Mouse (Mus musculus) midbrain, embryonic 15.5 days (tissue): ENCODE data around the gene Zic4. TPM values are rescaled to one million over a fixed set of nuclear protein-coding genes. Genes with fewer than 3 reads are reported as not detected.
A peak's percentile ranks its signal among the peaks of the same experiment; 100 is the strongest.

Experiments used
- ATAC-seq: fragments of 200-750 bp; cut with Nextera tagmentation; replicated peaks from 2 replicates; pipeline ENCODE4 v1.8.0; 2017; ENCODE audit warnings: moderate TSS enrichment
- H3K27ac ChIP-seq: fragments of 300-500 bp; sonication (generic); 2 replicates; pipeline ENCODE4 v1.5.1; 2015; ENCODE audit warnings: mild to moderate bottlenecking, inconsistent platforms
- H3K27me3 ChIP-seq: fragments of 300-500 bp; sonication (generic); replicated peaks from 2 replicates; pipeline ENCODE4 v1.6.1; 2015; ENCODE audit warnings: inconsistent platforms
- H3K36me3 ChIP-seq: fragments of 300-500 bp; sonication (generic); replicated peaks from 2 replicates; pipeline ENCODE4 v1.6.1; 2015; ENCODE audit warnings: inconsistent platforms
- H3K4me1 ChIP-seq: fragments of 300-500 bp; sonication (generic); 2 replicates; pipeline ENCODE4 v1.6.1; 2015; ENCODE audit warnings: inconsistent platforms
- H3K4me2 ChIP-seq: fragments of 300-500 bp; sonication (generic); 2 replicates; pipeline ENCODE4 v1.6.1; 2015; ENCODE audit warnings: inconsistent platforms, mild to moderate bottlenecking, moderate library complexity
- H3K4me3 ChIP-seq: fragments of 300-500 bp; sonication (generic); 2 replicates; pipeline ENCODE4 v1.5.1; 2015; ENCODE audit warnings: mild to moderate bottlenecking, inconsistent platforms
- H3K9ac ChIP-seq: fragments of 300-500 bp; sonication (generic); 2 replicates; pipeline ENCODE4 v1.6.1; 2015; ENCODE audit warnings: mild to moderate bottlenecking, inconsistent platforms
- H3K9me3 ChIP-seq: fragments of 300-500 bp; sonication (generic); 2 replicates; pipeline ENCODE4 v1.6.1; 2016; ENCODE audit warnings: inconsistent platforms
- WGBS: fragments of 180-500 bp; shearing (Covaris S2); methylation state at CpG from one replicate; pipeline ENCODE4 v1.1.7; 2015; ENCODE audit warnings: mixed read lengths; 5-methylcytosine and 5-hydroxymethylcytosine counted together
- polyA plus RNA-seq: library from polyadenylated mRNA; unstranded; fragments of >200 nt; fragmentation: Nextera tagmentation; extraction: Ambion mirVana; gene quantifications from 2 replicates; pipeline ENCODE4 v1.2.1, GENCODE M21; 2015

Gene Zic4
- polyA plus RNA-seq, 1 experiment from 2014 or later: 59.1 TPM

DNA sequence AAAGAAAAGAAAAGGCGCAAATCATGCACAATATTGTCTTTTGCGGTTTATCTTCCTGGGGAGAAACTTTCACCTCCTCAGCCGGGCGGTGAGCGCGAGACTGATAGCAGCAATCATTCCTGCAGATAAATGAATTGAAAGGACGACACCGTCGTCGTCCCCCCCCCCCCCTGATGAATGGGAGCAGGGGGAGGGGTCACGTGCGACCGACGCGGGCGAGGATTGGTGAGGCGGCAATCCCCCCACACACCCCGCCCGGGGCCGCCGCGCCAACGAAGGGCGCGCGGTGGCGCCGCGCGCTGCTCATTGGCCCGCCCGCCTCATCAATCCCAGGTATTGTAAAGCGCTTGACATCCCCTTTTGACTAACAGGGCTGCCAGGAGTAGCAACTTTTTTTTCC, 3.5 kb downstream of the Zic4 start, which contains the start of gene Zic1:
Gene Zic1 (minus strand): TSS at position 147 of the 400 bp plus-strand sequence.
- Histone ChIP-seq H3K4me2 (peak within 1 kb of the TSS; percentile 45), H3K9ac (peak within 1 kb of the TSS; percentile 55), H3K36me3 (no peaks in the 10 kb centered on the region), H3K9me3 (no peaks in the 10 kb centered on the region), H3K27ac (peak within 1 kb of the TSS; percentile 87), H3K4me3 (peak within 1 kb of the TSS; percentile 51), H3K27me3 (peaks cover 31% of the 10 kb centered on the region), H3K4me1 (peaks cover 7% of the 10 kb centered on the region; the same call in 1 of the 2 replicates)
- under 1% methylated on average over 33 of the region's 33 CpGs for WGBS
- ATAC-seq: peak; percentile 90

DNA sequence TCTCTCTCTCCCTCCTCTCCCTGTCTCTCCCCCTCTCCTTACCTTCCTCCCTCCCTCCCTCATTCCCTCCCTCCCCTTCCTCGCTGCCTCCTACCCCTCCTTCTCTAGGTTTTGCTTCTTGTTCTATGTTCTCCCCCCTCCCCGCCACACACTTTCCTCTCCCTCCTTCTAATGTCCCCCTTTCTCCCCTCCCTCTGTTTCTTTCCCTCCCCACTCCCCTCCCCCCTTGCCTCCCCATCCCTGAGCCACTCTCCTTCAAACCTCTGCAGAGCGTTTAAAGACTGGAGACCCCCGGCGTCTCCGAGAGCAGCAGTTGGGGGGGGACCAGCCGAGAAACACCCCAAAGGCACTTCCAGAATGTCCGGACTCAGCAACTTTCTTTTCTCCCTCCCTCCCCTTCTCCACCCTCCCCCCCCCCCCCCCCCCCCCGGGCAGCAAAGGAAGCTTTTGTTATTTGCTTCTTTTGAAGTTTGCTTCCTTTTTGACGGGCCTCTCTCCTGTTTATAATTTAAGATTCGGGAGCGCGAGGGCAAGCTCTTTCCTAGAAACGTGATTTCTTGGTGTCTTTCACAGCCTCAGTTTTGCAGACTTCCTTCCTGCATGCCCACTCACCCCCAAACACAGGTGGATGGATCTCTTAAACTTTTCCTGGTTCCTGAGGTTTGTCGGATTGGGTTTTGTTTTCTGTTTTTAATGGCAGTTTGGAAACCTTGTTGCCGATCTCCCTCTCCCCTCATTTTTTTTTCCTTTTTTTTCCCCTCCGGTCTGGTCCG, 4.2 kb downstream of the Zic4 start:
- 0% methylated on average over 18 of the region's 18 CpGs for WGBS
- peaks cover 39% of the 10 kb centered on the region for H3K27me3 ChIP-seq
- ATAC-seq: peak; percentile 35

GRCm38 (mm10) chr9:91366999-91367811, 5.0 kb downstream of the Zic4 start:
- Histone ChIP-seq H3K4me1 (peaks cover 7% of the 10 kb centered on the region; the same call in 1 of the 2 replicates), H3K4me2 (peak overlapping the region; percentile 39), H3K27ac (peak overlapping the region; percentile 87), H3K4me3 (peak overlapping the region; percentile 51), H3K36me3 (no peaks in the 10 kb centered on the region), H3K9me3 (no peaks in the 10 kb centered on the region), H3K27me3 (peaks cover 45% of the 10 kb centered on the region), H3K9ac (peak overlapping the region; percentile 31)
- WGBS: 3% methylated on average over 30 of the region's 30 CpGs
- no peak for ATAC-seq

More for the DNA sequence above, 4.2 kb downstream of the Zic4 start:
- Histone ChIP-seq H3K9ac (peak overlapping the region; percentile 31), H3K36me3 (no peaks in the 10 kb centered on the region), H3K27ac (peak overlapping the region; percentile 87), H3K4me2 (peak overlapping the region; percentile 39), H3K4me3 (peak overlapping the region; percentile 51), H3K4me1 (peaks cover 7% of the 10 kb centered on the region; the same call in 1 of the 2 replicates), H3K9me3 (no peaks in the 10 kb centered on the region)

GRCm38 (mm10) chr9:91368150-91368549, 5.9 kb downstream of the Zic4 start:
- Histone ChIP-seq H3K27ac (peak overlapping the region; percentile 72), H3K4me1 (peaks cover 7% of the 10 kb centered on the region; the same call in 1 of the 2 replicates), H3K9ac (no peak overlapping the region), H3K36me3 (no peaks in the 10 kb centered on the region), H3K9me3 (no peaks in the 10 kb centered on the region), H3K4me2 (peak overlapping the region; percentile 37), H3K4me3 (peak overlapping the region; percentile 22; the same call in 1 of the 2 replicates), H3K27me3 (peaks cover 53% of the 10 kb centered on the region)
- ATAC-seq: no peak
- 12% methylated on average over 3 of the region's 3 CpGs for WGBS

- H3K27ac ChIP-seq: peak overlapping the region; percentile 72
- H3K9me3 ChIP-seq: no peaks in the 10 kb centered on the region
- H3K27me3 ChIP-seq: peaks cover 53% of the 10 kb centered on the region
- peak overlapping the region; percentile 37 for H3K4me2 ChIP-seq
- peaks cover 7% of the 10 kb centered on the region; the same call in 1 of the 2 replicates for H3K4me1 ChIP-seq
- H3K9ac ChIP-seq: peak overlapping the region; percentile 31; the same call in 1 of the 2 replicates
- ATAC-seq: no peak
- H3K4me3 ChIP-seq: peak overlapping the region; percentile 22
- WGBS: 10% methylated on average over 13 of the region's 13 CpGs
- H3K36me3 ChIP-seq: no peaks in the 10 kb centered on the region
Measured at GRCm38 (mm10) chr9:91368946-91369292, 6.7 kb downstream of the Zic4 start.

DNA sequence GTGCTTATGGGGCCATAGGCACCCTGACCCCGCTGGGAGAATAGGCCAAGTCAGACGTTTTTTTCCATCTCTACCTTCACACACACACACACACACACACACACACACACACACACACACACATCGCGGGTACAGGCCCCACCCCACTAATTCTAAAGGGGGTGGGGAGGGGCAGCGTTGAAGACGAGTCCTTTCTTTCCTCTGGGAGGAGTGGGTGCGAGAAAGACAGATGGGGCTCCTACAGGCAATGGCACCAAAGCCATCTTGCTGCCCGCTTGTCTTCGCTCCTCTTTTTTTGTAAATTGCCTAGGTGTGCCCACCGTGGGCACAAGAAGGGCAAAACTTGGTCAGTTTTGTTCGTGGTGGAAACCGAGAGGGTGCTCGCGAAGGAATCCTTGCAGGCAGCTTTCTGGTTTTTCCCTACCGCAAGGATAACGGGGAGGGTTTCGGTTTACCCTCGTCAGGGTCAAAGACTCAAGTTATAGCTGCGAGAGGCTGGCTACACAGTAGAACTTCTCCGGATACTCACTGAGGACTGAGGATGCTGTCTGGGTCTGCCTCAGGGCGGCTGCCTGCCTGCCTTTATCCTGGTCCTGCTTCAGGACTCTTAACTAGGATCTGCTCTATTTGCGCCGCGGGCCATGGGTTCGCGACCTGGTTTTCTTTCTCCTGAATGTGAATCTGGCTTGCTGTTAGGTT, 7.2 kb downstream of the Zic4 start:
- peak overlapping the region; percentile 22 for H3K4me3 ChIP-seq
- H3K9ac ChIP-seq: peak overlapping the region; percentile 31; the same call in 1 of the 2 replicates
- peak overlapping the region; percentile 72 for H3K27ac ChIP-seq
- peak overlapping the region; percentile 37 for H3K4me2 ChIP-seq
- ATAC-seq: no peak
- 10% methylated on average over 24 of the region's 26 CpGs for WGBS
- H3K27me3 ChIP-seq: peaks cover 55% of the 10 kb centered on the region
- peaks cover 4% of the 10 kb centered on the region; the same call in 1 of the 2 replicates for H3K4me1 ChIP-seq
- H3K9me3 ChIP-seq: no peaks in the 10 kb centered on the region
- H3K36me3 ChIP-seq: no peaks in the 10 kb centered on the region

DNA sequence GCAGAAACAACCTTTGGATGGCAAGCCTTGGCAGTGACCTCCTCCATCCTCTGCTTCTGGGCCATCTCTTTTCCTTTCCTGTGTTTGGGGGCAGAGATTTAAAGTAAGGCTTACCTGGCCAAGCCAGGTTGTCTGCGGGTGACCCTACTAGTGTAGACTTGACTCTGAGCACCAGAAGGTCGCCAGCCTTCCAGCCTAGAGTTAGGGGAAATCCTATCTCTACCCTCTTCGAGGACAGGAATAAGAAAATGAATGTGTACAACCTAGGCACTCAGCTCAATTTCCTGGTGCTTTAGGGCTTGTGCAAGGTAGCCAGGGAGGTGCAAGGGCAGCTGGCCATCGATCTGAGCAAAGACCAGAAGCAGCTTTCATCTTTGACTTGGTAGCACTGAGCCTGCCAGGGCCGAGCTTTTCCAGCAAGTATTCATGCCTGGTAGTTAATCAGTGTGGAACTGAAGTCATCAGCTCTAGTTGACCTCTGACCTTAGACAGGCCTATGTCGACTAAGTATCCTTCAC, 8.0 kb downstream of the Zic4 start:
- Histone ChIP-seq H3K27me3 (peaks cover 62% of the 10 kb centered on the region), H3K4me2 (peak overlapping the region; percentile 37), H3K4me1 (no peaks in the 10 kb centered on the region), H3K9me3 (no peaks in the 10 kb centered on the region), H3K9ac (0 out of 2 replicates have a peak overlapping the region, but pooled peaks have one; percentile 31), H3K36me3 (no peaks in the 10 kb centered on the region), H3K27ac (peak overlapping the region; percentile 72), H3K4me3 (peak overlapping the region; percentile 22)
- ATAC-seq: no peak
- 21% methylated on average over 6 of the region's 6 CpGs for WGBS

DNA sequence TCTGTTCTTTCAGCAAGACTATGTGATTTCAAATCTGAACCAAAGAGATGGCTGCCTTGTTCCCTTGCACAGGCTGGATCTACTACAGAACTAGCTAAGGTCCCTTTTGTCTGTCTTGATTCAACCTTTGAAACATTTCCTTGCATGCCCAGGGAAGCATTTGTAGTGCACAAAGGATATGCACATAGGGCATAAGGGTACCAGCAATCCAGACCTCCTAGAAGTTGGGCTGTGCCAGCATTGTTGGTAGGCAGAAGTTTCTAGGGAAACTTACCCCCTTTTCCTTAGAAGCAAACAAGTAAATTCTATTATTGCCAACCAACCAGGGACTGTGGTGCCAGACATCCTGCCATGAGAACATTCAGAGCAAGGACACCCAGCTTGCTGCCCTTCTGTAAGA, 8.8 kb downstream of the Zic4 start:
- Histone ChIP-seq H3K9ac (no peak overlapping the region), H3K9me3 (no peaks in the 10 kb centered on the region), H3K36me3 (no peaks in the 10 kb centered on the region), H3K27ac (peak overlapping the region; percentile 72), H3K4me1 (no peaks in the 10 kb centered on the region), H3K4me3 (0 out of 2 replicates have a peak overlapping the region, but pooled peaks have one; percentile 5), H3K27me3 (peaks cover 67% of the 10 kb centered on the region), H3K4me2 (peak overlapping the region; percentile 37)
- ATAC-seq: no peak

DNA sequence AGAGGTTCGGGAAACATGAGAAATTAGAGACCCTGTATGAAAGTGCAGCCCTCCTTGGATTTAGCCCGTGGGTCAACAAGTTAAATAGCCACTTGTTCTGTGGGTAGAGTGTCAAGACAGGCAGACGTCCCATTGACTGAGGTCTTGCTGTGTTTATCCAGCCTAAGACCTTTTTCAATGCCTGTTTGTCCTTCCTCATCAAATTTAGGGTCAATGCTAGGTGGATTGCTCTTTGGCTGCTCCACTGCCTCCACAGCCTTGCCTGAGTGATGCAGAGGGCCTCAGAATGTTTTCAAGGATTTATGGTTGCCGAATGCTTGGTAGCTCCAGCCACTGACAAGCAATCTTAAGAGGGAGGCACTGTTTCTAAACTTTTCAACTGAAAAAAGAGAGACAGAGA, 9.4 kb downstream of the Zic4 start:
- no peak overlapping the region for H3K9ac ChIP-seq
- no peaks in the 10 kb centered on the region for H3K4me1 ChIP-seq
- peak overlapping the region; percentile 37 for H3K4me2 ChIP-seq
- H3K27ac ChIP-seq: peak overlapping the region; percentile 72
- no peak for ATAC-seq
- WGBS: 26% methylated on average over 4 of the region's 4 CpGs
- H3K27me3 ChIP-seq: peaks cover 73% of the 10 kb centered on the region
- H3K4me3 ChIP-seq: peak overlapping the region; percentile 5; the same call in 1 of the 2 replicates
- H3K36me3 ChIP-seq: no peaks in the 10 kb centered on the region
- no peaks in the 10 kb centered on the region for H3K9me3 ChIP-seq

DNA sequence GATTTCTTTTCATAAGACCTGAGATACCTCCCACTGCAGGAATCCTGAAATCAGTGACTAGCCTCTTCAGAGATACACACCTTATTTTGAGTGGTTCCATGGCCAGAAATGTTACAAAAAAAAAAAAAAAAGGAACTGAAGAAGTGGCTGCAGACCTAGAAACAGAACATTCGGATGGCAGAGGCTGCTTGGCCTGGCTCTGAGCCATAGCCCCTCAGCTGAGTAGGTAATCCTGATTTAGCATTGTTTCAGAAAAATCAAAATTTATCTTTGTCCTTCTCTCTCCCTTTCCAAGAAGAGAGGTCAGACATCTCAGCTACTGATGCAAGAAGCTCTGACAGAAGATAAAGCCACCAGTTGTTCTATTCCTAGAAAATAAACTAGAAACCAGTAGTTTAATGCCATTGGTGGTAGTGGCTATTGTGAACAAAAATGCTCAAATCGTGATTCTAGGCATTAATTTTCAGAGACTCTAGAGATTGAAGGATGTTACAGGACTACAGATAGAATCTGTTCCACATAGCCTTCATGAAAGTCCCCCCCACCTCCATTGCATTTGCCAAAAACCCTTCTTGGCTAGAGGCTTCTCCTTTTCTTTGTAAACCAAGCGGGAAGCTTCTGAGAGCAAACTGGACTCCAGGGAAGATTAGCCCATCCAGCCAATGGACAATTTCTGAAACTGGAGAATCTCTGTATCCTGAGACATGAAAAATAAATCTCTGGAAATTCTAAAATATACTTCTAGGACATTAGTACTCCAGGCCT, 11.8 kb downstream of the Zic4 start:
- peak overlapping the region; percentile 19 for H3K4me2 ChIP-seq
- H3K4me3 ChIP-seq: no peak overlapping the region
- H3K27ac ChIP-seq: 0 out of 2 replicates have a peak overlapping the region, but pooled peaks have one; percentile 29
- no peak for ATAC-seq
- H3K27me3 ChIP-seq: peaks cover 79% of the 10 kb centered on the region
- H3K36me3 ChIP-seq: no peaks in the 10 kb centered on the region
- H3K9me3 ChIP-seq: no peaks in the 10 kb centered on the region
- 38% methylated on average over 3 of the region's 3 CpGs for WGBS
- H3K9ac ChIP-seq: no peak overlapping the region
- peaks cover 7% of the 10 kb centered on the region for H3K4me1 ChIP-seq

DNA sequence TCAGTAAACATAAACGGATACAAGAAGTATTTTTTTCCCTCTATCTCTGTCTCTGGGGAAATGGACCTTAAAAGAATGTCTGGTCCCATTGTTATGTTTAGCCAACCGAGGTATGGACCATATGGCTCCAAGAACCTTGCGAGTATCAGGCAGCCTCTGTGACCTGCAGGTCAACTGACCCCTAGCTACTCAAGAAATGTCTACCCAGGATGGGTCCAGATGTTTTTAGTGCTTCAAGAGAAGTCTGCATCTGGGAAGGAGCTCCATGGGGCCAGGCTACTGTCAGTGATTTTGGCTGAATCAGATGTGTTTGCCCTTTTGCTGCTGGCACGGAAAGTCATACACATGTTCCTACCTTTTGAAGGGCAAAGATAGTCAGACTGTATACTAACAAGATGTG, 12.5 kb downstream of the Zic4 start:
- H3K27me3 ChIP-seq: peaks cover 78% of the 10 kb centered on the region
- H3K9ac ChIP-seq: no peak overlapping the region
- ATAC-seq: no peak
- WGBS: 25% methylated on average over 4 of the region's 4 CpGs
- H3K4me2 ChIP-seq: 0 out of 2 replicates have a peak overlapping the region, but pooled peaks have one; percentile 9
- no peak overlapping the region for H3K4me3 ChIP-seq
- peak overlapping the region; percentile 28; the same call in 1 of the 2 replicates for H3K27ac ChIP-seq
- H3K9me3 ChIP-seq: no peaks in the 10 kb centered on the region
- H3K36me3 ChIP-seq: no peaks in the 10 kb centered on the region
- H3K4me1 ChIP-seq: peaks cover 7% of the 10 kb centered on the region
